Mouse (Mus musculus) olfactory bulb, adult 2 months (tissue): ENCODE results near the gene Psmd9. TPM values are rescaled to one million over a fixed set of nuclear protein-coding genes. Genes with fewer than 3 reads are reported as not detected.

Experiments used
- H3K27ac ChIP-seq: fragments of 200-500 bp; 2 replicates; pipeline ENCODE4 v1.5.1; 2012; ENCODE audit warnings: low read depth, low read length; ENCODE audit not compliant: insufficient read depth
- H3K4me1 ChIP-seq: fragments of 200-500 bp; 2 replicates; pipeline ENCODE4 v1.6.1; 2012; ENCODE audit warnings: low read length; ENCODE audit not compliant: control insufficient read depth, insufficient read depth
- H3K4me3 ChIP-seq: fragments of 200-500 bp; 2 replicates; pipeline ENCODE4 v1.5.1; 2012; ENCODE audit warnings: mild to moderate bottlenecking, low read depth, low read length, moderate library complexity; ENCODE audit not compliant: insufficient read depth
- CTCF ChIP-seq: fragments of 200-500 bp; IDR thresholded peaks from 2 replicates; pipeline ENCODE4 v1.5.1; 2012; ENCODE audit warnings: low read depth, mild to moderate bottlenecking, low read length, moderate library complexity; ENCODE audit not compliant: insufficient read depth
- POLR2A ChIP-seq: fragments of 200-500 bp; IDR thresholded peaks from 2 replicates; pipeline ENCODE4 v1.6.1; 2012; ENCODE audit warnings: mild to moderate bottlenecking, low read depth, low read length, moderate library complexity; ENCODE audit not compliant: insufficient read depth
- WGBS: fragments of 180-500 bp; shearing (Covaris S2); methylation state at CpG from one replicate; pipeline ENCODE4 v1.1.7; 2018; 5-methylcytosine and 5-hydroxymethylcytosine counted together
- polyA plus RNA-seq: library from polyadenylated mRNA; stranded (reverse); fragments of >200 nt; gene quantifications from 2 replicates; pipeline ENCODE4 v1.2.4, GENCODE M21; 2012; ENCODE audit warnings: low replicate concordance; ENCODE audit not compliant: missing spikeins, insufficient read depth, insufficient read length

The Psmd9 gene
- polyA plus RNA-seq, 1 experiment: not detected

DNA sequence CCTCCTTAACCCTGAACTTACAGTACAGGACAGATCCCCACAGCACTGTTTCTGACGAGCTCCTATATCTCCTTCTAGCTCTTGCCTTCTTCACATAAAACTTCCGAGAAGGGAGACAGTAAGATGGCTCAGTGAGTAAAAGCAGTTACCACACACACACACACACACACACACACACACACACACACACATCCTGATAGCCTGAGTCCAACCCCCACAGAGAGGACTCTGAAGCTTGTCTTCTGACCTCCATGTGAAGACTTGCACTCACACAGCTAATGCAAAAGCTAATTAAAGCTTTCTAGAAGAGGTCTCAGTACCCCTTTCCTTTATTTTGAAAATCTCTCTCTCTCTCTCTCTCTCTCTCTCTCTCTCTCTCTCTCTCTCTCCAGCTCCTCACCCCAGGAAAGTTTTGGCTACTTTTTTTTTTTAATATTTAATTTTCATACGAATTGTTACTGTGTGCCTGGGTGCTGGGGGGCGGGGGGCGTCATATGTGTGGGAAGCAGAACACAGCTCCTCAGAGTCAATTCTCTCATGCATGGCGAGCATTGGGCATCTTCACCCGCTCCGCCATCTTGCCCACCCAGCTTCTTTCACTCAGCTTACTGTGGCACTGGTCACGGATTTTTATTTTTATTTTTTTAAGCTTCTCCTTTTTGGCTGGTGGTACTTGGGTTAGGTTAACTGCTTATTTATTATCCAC, 107.6 kb downstream of the Psmd9 start:
- Histone ChIP-seq H3K27ac (no peak overlapping the region), H3K4me1 (peaks cover 9% of the 10 kb centered on the region), H3K4me3 (no peak overlapping the region)
- TF ChIP-seq CTCF: no peak
- TF ChIP-seq POLR2A: no peak
- 71% methylated on average over 9 of the region's 9 CpGs for WGBS

DNA sequence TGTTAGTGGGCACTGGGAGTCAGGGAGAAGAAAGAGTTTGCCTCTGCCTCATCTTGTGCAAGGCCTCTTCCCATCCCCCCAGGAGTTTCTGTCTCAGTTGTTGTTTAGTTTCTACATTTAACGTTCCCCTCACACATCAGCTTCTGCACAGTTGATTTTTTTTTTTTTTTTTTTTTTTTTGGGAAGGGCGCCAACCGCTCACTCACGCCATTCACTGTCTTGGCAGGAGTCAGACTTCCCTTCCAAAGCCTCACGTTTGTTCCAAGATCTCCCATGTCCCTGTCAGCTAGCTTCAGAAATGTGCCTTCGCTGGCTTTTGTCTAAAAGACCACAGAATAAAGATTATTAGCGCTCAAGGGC, 108.1 kb downstream of the Psmd9 start:
- H3K27ac ChIP-seq: no peak overlapping the region

DNA sequence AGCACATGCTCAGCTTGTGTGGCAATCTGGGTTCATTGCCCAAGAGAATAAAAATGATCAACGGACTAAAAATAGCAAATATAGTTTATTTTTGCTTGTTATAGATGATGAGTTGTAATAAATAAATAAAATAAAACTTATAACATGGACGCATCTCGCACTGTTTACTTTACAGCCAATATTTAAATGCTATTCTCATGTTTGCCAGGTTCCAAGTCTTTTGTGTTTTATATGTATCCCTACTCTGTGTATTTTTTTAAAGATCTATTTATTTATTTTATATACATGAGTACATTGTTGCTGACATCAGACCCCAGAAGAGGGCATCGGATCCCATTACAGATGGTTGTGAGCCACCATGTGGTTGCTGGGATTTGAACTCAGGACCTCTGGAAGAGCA, 108.5 kb downstream of the Psmd9 start:
- no peak for TF ChIP-seq POLR2A
- TF ChIP-seq CTCF: no peak
- Histone ChIP-seq H3K4me1 (peaks cover 9% of the 10 kb centered on the region), H3K27ac (no peak overlapping the region), H3K4me3 (no peak overlapping the region)
- WGBS: 65% methylated on average over 4 of the region's 4 CpGs

More for the DNA sequence above, 108.1 kb downstream of the Psmd9 start:
- WGBS: 41% methylated on average over 7 of the region's 7 CpGs
- no peak for TF ChIP-seq POLR2A
- no peak for TF ChIP-seq CTCF
- no peak overlapping the region for H3K4me3 ChIP-seq
- peaks cover 9% of the 10 kb centered on the region for H3K4me1 ChIP-seq

DNA sequence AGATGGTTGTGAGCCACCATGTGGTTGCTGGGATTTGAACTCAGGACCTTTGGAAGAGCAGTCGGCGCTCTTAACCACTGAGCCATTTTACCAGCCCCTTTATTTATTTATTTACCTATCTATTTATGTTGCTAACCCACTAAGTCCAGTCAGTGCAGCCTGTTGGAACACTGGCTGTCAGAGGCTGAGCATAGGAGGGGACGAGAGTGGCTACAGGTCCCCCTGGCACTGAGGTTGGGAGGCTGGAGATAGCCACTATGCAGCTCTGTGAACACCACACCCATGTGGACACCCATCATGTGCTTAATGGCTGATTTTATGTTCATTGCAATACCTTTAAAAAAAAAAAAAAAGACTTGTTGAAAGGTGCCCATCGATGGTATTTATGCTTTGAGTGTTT, 110.0 kb downstream of the Psmd9 start:
- 75% methylated on average over 4 of the region's 4 CpGs for WGBS

DNA sequence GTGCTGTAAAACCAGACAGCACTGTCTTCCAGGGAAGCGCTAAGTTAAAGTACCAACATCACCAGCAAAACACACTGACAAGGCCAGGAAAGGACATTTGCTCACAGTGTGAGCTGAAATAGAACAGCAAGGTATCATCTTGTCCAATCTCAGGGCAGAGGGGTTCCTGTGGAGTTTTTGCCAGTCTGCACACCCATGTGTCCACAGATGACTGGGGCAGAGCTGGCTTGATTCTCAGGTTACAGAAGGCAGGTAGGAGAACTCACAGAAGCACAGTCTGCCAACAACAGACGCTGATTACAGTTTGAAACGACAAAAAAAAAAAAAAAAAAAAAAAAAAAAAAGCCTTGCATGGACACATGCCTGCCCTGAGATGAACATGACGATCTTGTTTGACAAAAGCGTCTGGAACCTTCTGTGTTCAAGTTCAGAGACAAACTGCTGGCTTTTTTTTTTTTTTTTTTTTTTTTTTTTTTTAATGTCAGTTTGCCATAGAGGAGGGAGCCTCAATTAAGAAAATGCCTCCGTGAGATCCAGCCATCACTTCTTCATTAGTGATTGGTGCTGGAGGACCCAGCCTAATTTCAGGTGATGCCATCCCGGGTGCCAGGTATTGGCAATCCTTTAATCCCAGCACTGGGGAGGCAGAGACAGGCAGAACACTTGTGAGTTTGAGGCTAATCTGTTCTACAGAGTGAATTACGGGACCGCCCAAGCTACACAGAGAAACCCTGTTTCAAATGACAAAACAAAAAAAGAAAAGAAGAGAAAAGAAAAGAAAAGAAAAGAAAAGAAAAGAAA, 112.3 kb downstream of the Psmd9 start:
- TF ChIP-seq CTCF: no peak
- TF ChIP-seq POLR2A: no peak
- Histone ChIP-seq H3K4me1 (peaks cover 6% of the 10 kb centered on the region; the same call in 1 of the 2 replicates), H3K4me3 (no peak overlapping the region), H3K27ac (no peak overlapping the region)
- WGBS: 80% methylated on average over 9 of the region's 9 CpGs

More for the DNA sequence above, 110.0 kb downstream of the Psmd9 start:
- TF ChIP-seq CTCF (no peak), POLR2A (no peak)
- no peak overlapping the region for H3K4me3 ChIP-seq
- no peak overlapping the region for H3K27ac ChIP-seq
- peaks cover 9% of the 10 kb centered on the region for H3K4me1 ChIP-seq

DNA sequence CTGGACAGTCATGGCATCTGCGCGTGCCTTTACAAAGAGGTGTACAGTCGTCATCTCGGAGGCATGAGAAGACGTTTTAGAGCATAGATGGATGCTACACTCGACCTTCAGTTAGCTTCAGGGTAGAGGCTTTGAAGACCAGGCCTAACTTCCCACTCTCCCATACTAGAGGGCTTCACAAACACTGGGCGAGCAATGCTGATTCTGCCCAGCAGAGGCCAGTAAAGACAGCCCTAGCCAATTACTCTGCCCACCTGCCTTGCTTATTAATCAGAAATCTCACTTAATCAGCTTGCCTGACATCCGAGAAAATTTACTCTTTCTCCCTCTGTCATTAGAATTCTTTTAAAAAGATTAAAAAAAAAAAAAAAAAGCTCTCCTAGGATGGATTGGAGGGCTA, 116.0 kb downstream of the Psmd9 start:
- Histone ChIP-seq H3K4me3 (no peak overlapping the region), H3K27ac (no peak overlapping the region), H3K4me1 (no peaks in the 10 kb centered on the region)
- TF ChIP-seq POLR2A (no peak), CTCF (no peak)
- 41% methylated on average over 8 of the region's 8 CpGs for WGBS

DNA sequence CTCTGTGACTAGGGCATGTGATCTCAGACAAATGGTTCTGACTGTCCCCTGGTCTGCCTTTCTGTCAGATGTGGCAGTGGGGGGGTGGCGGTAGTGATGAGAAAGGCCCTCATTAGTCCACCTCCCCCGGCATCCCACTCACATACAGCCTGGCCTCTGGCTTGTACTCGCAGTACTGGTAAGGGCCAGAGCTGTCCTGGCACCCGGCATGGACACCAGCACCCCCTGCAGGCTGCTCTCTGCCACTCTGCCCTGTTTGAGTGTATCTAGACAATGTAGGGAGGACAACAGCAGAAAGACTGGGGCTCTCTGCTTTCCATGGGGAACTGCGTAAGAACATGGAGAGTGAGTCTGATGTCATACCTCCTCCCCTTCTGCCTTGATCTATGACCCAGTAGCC, 118.9 kb downstream of the Psmd9 start:
- TF ChIP-seq CTCF: no peak
- H3K4me3 ChIP-seq: no peak overlapping the region
- no peaks in the 10 kb centered on the region for H3K4me1 ChIP-seq
- 81% methylated on average over 5 of the region's 5 CpGs for WGBS
- H3K27ac ChIP-seq: no peak overlapping the region

DNA sequence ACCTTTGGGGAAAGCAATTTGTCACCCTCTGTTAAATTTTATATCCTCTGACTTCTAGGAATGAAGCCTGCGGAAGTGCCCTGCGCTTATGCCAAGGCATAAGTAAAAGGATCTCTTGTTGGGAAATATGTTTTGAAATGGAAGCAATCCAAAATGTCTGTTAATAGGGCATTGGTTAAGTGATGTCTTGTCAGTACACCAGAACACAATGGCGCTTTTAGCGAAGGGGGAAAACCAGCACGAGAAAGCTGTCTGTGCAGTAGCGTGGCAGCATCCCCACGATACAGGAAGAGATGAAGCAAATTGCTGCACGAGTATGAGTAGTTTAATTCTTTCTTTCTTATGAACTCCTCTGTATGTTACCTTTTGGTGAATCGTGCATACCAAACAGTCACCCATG, 125.4 kb downstream of the Psmd9 start:
- TF ChIP-seq POLR2A: no peak
- no peak for TF ChIP-seq CTCF
- no peak overlapping the region for H3K27ac ChIP-seq
- H3K4me3 ChIP-seq: no peak overlapping the region
- WGBS: 75% methylated on average over 9 of the region's 9 CpGs
- H3K4me1 ChIP-seq: no peaks in the 10 kb centered on the region

DNA sequence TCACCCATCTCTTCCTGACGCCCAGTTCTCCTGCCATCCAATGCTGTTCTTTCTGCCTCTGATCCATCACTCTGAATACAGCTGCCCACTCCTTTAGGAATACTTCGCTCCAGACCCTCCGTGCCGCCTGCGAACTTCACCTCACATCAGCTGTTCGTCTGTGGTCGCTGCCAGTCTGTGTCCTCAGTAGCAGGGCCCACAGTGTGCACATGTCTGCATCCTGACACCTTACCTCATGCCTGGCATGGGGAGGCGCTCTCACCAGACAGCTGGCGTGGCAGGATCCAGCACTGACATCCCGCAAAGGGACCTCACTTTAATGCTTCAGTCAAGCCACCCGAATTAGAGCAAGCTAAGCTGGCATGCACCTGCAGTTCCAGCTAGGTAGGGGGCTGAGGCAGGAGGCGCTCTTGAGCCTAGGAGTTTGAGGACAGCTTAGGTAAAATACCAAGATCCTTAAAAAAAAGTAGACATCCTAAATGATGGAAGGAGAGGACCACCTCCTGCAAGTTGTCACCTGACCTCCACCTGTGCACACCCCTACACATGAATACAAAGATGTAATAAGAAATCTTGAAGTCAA, 127.1 kb downstream of the Psmd9 start:
- Histone ChIP-seq H3K4me3 (no peak overlapping the region), H3K27ac (no peak overlapping the region), H3K4me1 (peaks cover 4% of the 10 kb centered on the region; the same call in 1 of the 2 replicates)
- WGBS: 80% methylated on average over 12 of the region's 12 CpGs
- TF ChIP-seq CTCF: no peak
- TF ChIP-seq POLR2A: no peak
